Mouse (Mus musculus) T-helper 17 cell (primary cell): ENCODE data around the gene Gpalpp1.

Experiments
- in situ Hi-C, 2 experiments: fragments of 300-600 bp; cut with MboI, MseI; formaldehyde crosslinking; loops; 1 replicate in 1 of 2; 2 replicates in 1 of 2; pipeline ENCODE4 v1.15.1; 2025; ENCODE audit warnings: high pct_unique_total_duplicates in 2 of 2

Gpalpp1 gene

DNA sequence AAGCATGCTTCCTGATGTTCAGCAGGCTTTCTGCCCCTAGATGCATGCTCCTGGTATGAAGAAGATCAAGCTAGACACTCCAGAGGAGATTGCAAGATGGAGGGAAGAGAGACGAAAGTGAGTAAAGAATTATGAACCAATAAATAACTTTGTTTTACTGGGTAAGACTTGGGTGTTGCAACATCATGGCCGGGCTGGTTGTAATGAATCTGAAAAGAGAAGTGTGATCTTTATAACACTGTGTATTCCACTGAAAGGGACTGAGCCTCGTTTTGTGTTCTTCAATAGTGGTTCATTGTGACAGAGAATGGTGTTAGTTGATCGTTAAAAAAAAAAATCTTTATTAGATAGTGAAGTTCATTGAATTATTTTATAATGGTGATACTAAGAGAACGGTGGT lies 5.2 kb upstream of the Gpalpp1 start:
- in situ Hi-C loops = no loop called here

DNA sequence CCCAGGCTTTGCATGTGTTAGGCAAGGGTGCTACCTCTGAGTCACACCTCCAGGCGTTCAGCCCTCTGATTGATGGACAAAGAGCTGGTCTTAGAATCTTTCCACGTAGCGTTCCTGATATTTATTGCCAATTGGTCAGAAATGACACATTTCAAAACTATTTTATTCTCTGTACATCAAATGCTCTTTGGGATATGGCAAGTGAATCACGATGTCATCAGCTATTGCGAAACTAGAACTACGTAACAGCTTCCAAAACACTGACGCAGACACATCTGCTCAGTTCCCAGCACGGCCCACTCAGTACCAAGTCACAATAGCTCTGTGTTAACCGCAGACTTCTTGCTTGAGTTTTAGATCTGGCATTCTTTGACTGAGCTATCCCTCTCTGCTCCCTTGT lies 11.0 kb downstream of the Gpalpp1 start:
- in situ Hi-C loops = no loop called here

- in situ Hi-C loops = no loop called here
Observed at GRCm38 (mm10) chr14:76097815-76098214, 12.7 kb downstream of the Gpalpp1 start.

DNA sequence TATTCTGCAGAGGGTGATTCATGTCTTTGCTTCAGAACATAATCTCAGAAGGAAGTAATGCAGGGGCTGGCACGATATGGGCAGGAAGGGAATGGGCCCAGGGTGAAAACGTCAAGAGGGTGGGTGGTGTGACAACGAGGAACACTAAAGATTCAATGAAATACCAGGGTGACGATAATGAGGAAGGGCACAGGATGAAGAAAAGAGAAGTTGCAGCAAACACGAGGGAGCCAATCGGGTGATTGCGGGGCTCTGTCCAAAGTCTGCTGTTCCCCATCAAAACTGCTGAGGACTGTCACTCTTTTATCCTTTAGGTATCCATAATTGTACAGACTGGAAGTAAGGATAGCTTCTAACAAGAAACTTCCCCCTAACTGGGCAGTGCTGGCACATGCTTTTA lies 13.3 kb downstream of the Gpalpp1 start:
- in situ Hi-C loops = no loop called here

DNA sequence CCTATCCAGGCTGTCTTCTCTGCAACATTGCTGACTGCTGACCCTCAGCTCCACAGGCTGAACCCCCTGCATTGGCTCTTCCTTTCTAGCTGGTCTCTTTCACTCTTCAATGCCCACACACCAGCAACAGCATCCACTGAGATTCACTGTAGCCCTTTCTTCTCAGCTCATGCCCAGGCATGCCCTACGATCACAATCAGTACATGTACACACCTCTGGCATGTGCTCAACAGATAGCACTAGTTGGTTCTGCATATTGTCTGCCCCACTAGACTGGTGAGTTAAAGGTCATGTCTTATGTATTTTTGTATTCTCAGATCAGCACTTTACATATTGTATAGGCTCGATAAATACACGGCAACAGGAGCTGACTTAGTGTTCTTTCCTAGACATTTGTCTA lies 26.4 kb downstream of the Gpalpp1 start:
- in situ Hi-C loops = no loop called here

DNA sequence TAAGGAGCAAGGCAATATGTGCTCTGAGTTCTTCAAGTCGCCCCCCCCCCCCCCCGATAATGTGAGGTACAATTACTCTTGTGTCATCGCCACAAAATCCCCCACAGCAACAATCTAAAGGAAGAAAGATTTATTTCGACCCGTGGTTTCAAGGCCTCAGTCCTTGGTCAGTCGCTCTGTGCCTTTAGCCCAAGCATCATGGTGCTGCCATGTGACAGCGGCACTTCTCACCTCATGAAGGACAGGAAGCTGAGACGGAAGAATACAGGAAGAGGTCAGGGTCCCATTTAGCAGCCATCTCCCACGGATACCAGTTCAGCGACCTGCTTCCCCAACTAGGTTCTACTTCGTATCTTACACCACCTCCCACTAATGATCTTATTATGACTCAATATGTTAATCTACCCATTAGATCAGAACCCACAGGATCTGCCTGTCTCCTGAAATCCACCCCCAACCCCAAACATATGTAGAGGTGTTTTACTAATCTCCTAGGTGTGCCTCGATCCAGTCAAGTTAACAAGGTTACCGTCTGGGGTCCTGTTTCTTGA lies 28.4 kb downstream of the Gpalpp1 start:
- in situ Hi-C loops = no loop called here

DNA sequence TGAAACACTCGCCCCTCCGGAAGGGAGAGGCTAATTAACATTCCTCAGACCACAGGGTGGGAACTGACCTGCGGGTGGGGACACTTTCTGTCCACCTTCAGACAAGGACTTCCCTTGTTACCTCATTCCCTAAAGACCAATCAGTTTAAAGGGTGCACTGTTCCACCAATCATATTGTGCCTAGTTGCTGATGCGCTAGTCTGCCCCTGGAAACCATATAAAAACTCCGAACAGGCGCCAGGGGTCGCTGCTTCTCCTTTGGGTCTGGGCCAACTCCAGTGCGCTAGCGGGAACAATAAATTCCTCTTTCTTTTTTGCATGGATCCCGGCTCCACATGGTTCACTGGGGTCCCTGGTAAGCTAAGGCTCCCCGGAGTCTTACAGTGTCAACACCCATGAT lies 29.1 kb downstream of the Gpalpp1 start:
- in situ Hi-C loops = no loop called here

DNA sequence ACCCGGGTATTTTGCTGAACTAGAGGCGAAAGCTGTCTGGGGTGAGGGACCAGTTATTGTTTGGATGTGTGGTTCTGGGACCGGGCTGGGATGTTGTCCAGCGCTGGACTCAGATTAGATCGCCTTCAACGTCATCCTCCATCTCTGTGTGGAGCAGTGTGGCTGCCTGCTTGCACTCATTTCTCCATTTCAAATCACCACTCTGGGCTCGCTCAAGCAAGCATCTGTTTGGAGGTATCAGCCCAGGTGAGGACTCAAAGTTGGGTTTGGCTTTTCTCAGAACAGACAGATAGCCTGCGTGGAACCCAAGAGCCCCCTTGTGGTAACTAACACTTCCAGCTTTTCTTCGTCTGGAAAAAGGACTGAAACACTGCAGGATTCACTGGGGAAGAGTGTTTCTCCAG lies 33.5 kb downstream of the Gpalpp1 start:
- in situ Hi-C loops = loop anchor here in 1 of 2 experiments (5.0 kb wide), 1 partner anchor 180 kb away; no protein-coding TSS in a partner anchor

DNA sequence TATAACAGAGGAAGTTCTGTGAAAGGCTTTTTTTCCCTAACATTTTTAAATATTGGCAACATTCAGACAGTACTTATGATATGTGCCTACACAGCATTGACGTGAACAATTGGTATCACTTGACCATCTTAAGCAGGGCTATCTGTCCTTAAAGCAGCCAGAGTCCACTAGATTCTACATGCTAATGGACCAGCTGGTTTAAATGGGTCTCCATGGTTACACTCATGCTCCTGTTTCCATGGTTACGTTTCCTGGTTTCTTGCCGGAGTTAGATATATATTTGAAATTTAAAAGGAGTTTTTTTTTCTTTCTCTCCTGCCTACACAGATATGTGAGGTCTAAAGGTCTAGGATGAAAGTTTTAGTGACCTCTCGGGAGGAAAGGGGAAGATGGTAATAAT lies 34.0 kb downstream of the Gpalpp1 start:
- in situ Hi-C loops = loop anchor here in 1 of 2 experiments (5.0 kb wide), 1 partner anchor 179 kb away; no protein-coding TSS in a partner anchor

DNA sequence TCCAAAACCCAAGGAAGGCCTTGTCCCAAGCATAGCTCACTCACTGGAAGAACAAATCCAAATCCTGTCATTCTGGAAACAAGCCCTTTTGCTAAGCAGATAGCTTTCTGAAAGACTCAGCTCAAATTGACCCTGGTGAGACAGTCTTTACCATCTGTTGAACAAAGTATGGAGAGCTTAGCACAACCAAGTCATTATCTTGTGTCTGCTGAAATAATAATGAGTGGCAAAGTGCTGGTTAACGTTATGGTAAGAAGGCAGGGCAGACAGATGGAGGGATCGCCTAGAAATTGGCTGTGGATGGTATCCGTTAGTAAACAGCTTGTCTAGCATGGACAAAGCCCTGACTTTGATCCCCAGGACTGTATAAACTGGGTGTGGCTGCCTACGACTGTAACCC lies 34.8 kb downstream of the Gpalpp1 start:
- in situ Hi-C loops = loop anchor here in 1 of 2 experiments (5.0 kb wide), 1 partner anchor 178 kb away; no protein-coding TSS in a partner anchor

DNA sequence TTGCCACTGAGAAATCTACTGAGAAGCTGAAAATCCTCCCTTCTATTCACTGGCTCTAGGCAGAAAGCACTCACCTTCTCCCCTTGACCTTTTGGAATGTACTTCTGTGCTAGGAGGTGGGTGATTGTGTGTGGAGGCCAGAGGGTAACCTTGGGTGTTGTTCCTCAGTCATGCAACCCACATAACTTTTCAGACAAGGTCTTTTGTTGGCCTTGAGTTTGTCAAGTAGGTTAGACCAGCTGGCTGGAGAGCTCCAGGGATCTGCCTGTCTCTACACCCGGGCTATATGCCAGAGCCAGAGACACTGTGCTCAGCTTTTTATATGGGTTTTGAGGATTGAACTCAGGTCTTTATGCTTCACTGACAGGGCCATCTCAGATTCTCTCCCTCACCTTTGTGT lies 36.4 kb downstream of the Gpalpp1 start:
- in situ Hi-C loops = loop anchor here in 1 of 2 experiments (5.0 kb wide), 1 partner anchor 197 kb away; no protein-coding TSS in a partner anchor

DNA sequence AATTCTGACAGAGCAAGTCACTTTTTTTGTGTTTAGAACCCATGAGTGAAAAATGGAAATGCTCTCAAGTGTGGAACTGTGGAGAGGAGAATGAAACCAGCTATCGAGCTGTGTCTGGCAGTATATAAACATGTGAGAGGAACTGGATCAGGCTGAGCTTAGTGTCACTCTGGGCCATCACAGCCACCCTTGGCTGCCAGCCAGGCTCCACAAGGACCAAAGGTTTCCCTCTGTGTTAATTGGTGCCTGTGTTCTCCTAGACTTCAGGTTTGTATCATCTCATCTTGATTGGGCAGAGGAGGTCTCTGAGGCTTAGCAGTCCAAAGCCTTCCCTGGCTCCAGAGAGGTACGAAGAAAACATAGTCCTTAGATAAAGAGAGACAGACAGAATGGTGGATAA lies 37.9 kb downstream of the Gpalpp1 start:
- in situ Hi-C loops = loop anchor here in 1 of 2 experiments (5.0 kb wide), 1 partner anchor 195 kb away; no protein-coding TSS in a partner anchor

GRCm38 (mm10) chr14:76069296-76069695 lies 41.3 kb downstream of the Gpalpp1 start:
- in situ Hi-C loops = no loop called here

- in situ Hi-C loops = no loop called here
Observed at GRCm38 (mm10) chr14:76068296-76068695, 42.3 kb downstream of the Gpalpp1 start.

DNA sequence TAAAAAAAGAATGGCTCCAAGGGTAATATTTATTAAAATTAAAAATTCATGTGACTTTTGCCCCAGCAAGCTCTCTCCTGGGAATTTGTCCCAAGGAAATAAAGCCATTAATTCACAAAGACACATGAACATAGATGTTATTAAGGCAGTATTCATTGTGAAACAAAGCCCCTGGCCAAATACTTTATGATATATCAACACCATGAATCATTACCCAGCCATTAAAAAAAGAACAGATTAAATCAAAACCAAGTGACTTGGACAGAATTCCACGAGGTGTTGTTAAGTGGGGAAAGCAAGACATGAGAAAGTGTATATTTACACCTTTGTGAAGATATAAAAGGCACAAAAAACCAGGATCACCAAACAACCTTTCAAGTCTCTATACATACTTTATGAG lies 43.3 kb downstream of the Gpalpp1 start:
- in situ Hi-C loops = no loop called here

DNA sequence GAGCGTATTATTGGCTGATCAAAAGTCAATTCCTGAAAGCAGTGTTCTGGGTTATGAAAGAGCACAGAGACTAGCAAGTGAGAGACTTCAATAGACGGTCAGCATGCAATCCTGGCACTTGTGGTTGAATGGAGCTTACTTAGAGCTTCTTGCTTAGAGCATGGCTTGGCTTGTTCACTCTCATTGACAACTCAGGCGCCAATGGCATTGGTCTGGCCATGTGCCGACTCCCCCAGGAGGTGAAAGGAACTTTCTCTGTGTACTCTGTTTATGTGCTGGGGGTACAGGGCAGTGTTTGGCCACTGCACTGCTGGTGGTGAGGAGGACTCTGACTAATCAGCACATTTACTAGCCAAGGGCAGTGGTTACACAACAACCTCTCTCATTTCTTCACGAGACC lies 51.1 kb downstream of the Gpalpp1 start:
- in situ Hi-C loops = loop anchor here in 1 of 2 experiments (10.0 kb wide), 1 partner anchor 965 kb away; no protein-coding TSS in a partner anchor

DNA sequence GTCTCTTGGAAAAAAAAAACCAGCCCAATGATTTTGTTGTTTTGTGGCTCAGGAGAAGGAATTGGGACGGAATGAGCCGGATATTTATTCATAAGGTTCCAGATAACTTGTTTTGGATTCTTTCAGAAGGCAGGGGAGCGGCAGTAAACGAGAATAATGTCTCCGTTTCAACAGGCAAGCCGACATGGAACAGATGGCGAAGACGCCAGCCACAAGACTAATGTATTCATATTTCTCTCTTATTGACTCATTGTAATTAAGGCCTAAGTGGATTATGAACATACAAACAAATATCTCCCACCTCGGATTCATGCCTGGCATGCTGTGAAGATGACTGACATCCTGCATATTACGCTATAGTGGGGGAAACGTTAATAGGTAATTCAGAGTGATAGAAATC lies 56.8 kb downstream of the Gpalpp1 start:
- in situ Hi-C loops = loop anchor here in 1 of 2 experiments (10.0 kb wide), 1 partner anchor 959 kb away; no protein-coding TSS in a partner anchor

DNA sequence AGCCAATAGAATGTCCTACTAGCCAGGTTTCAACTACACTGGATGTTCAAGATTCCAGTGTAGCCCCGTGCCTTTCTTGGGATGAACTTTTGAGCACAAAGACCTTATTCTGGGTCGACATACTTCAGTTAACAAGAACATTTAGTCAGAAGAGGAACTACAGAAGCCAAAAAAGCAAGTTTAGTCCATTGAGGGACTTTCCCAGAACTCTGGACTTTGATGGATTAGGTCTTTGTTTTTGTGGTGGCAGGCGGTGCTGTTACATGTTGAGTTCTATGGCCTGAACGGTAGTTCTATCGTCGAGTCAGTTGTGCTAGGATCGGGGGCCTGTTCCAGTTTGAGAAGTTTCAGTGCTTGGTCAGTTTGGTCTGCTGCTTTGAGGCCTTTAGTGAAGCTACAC lies 58.6 kb downstream of the Gpalpp1 start:
- in situ Hi-C loops = loop anchor here in 1 of 2 experiments (10.0 kb wide), 1 partner anchor 957 kb away; no protein-coding TSS in a partner anchor

DNA sequence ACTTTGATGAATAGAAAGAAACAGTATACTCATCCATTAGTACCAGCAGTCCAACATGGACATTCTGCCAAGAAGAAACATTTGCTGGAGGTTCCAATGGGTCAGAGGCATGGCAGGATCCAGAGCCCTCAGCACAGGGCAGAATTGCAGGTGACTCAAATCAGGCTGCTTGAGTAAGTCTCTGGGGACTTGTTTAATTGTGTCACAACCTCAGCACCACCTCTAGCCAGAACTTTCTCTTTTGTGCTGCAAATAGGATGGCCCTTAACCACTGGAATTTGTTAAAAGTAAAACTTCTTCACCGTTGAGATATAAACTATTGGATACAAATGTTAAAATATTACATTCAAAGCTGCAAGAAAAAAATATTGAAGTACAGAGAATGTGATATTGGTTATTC lies 64.8 kb downstream of the Gpalpp1 start:
- in situ Hi-C loops = no loop called here

- in situ Hi-C loops = no loop called here
Observed at GRCm38 (mm10) chr14:76044164-76044557, 66.4 kb downstream of the Gpalpp1 start.

DNA sequence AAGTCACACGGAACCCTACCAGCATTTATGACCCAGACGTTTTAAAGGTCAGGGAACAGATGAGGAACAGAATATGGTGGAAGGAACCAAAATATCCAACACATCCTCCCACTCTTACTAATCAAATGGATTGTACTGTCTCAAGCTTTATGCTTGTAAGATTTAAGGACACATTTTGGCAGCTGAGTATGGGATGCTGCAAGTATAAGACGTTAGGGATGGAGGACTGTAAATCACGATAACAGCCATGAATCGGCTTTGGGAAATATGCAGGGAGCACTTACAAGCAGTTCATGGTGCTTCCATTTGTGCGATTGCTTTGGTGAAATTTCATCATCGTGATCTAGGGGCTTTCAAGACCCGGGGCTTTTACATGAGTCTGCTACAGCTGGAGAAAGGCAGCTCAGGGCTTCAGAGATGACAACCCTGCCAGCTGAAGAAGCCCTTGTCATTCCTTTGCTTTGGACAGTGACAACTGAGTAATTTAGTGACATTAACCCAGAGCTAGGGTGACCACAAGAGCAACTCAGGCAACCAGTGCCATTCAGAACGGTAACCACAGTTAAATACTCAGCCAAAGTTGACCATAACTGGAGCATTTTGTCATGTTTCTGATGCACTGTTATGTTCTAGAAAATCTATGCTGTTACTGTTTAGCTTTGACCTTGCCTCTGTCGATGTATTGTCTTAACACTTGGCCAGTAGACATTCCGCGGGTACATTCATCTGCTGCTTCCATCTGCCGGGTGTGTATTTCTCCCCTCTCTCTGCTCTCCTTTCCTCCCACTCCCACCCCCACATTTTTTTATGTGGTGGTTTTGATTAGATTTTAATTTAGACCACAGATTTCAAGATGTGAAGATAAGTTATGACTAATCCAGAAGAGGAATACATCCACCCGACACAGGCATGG lies 67.1 kb downstream of the Gpalpp1 start:
- in situ Hi-C loops = no loop called here
